Mouse (Mus musculus) hindbrain, embryonic 16.5 days (tissue): ENCODE data around the gene Grm7. TPM values are rescaled to one million over a fixed set of nuclear protein-coding genes. Genes with fewer than 3 reads are reported as not detected.

ENCODE experiments used
- ATAC-seq: fragments of 200-750 bp; cut with Nextera tagmentation; 2 replicates; pipeline ENCODE4 v1.8.0; 2017; ENCODE audit warnings: moderate TSS enrichment, moderate library complexity
- H3K27ac ChIP-seq: fragments of 300-500 bp; sonication (generic); 2 replicates; pipeline ENCODE4 v1.5.1; 2014; ENCODE audit warnings: low read depth, mild to moderate bottlenecking, control low read depth, low read length, moderate library complexity
- H3K27me3 ChIP-seq: fragments of 300-500 bp; sonication (generic); replicated peaks from 2 replicates; pipeline ENCODE4 v1.6.1; 2014; ENCODE audit warnings: low read length; ENCODE audit not compliant: control insufficient read depth, insufficient read depth
- H3K36me3 ChIP-seq: fragments of 300-500 bp; sonication (generic); 2 replicates; pipeline ENCODE4 v1.6.1; 2014; ENCODE audit warnings: mild to moderate bottlenecking, low read length, moderate library complexity, mixed read lengths; ENCODE audit not compliant: control insufficient read depth, insufficient read depth
- H3K4me1 ChIP-seq: fragments of 300-500 bp; sonication (generic); 2 replicates; pipeline ENCODE4 v1.6.1; 2014; ENCODE audit warnings: low read depth, low read length; ENCODE audit not compliant: control insufficient read depth, insufficient read depth
- H3K4me2 ChIP-seq: fragments of 300-500 bp; sonication (generic); 2 replicates; pipeline ENCODE4 v1.6.1; 2014; ENCODE audit warnings: mild to moderate bottlenecking, low read length, control low read depth, moderate library complexity
- H3K4me3 ChIP-seq: fragments of 300-500 bp; sonication (generic); 2 replicates; pipeline ENCODE4 v1.5.1; 2014; ENCODE audit warnings: mild to moderate bottlenecking, low read length, control low read depth, moderate library complexity
- H3K9ac ChIP-seq: fragments of 300-500 bp; sonication (generic); 2 replicates; pipeline ENCODE4 v1.6.1; 2014; ENCODE audit warnings: low read depth, mild to moderate bottlenecking, control low read depth, low read length, moderate library complexity
- H3K9me3 ChIP-seq: fragments of 300-500 bp; sonication (generic); 2 replicates; pipeline ENCODE4 v1.6.1; 2014; ENCODE audit warnings: mild to moderate bottlenecking, low read length, moderate library complexity; ENCODE audit not compliant: control insufficient read depth
- WGBS: fragments of 180-500 bp; shearing (Covaris S2); extraction: QIAGEN DNeasy Blood & Tissue Kit; methylation state at CpG from one replicate; pipeline ENCODE4 v1.1.7; 2014; 5-methylcytosine and 5-hydroxymethylcytosine counted together
- polyA plus RNA-seq: library from polyadenylated mRNA; unstranded; fragments of >200 nt; fragmentation: Nextera tagmentation; extraction: Ambion mirVana; gene quantifications from 2 replicates; pipeline ENCODE4 v1.2.1, GENCODE M21; 2015

The Grm7 gene
- polyA plus RNA-seq, 1 experiment from 2014 or later, result 42.3 TPM

- 84% methylated on average over 5 of the region's 5 CpGs for WGBS
- no peak for ATAC-seq
- no peak overlapping the region for H3K4me2 ChIP-seq
These were observed 162.1 kb downstream of the Grm7 start for GRCm38 (mm10) chr6:110807481-110807880.

GRCm38 (mm10) chr6:110812214-110812613 lies 166.8 kb downstream of the Grm7 start:
- WGBS, result 90% methylated on average over 5 of the region's 5 CpGs

More at GRCm38 (mm10) chr6:110807481-110807880, 162.1 kb downstream of the Grm7 start:
- Histone ChIP-seq H3K9me3 (no peaks in the 10 kb centered on the region), H3K36me3 (no peaks in the 10 kb centered on the region), H3K4me3 (no peak overlapping the region), H3K9ac (no peak overlapping the region), H3K27ac (no peak overlapping the region), H3K27me3 (no peaks in the 10 kb centered on the region), H3K4me1 (no peaks in the 10 kb centered on the region)

GRCm38 (mm10) chr6:110818236-110818635 lies 172.9 kb downstream of the Grm7 start:
- Histone ChIP-seq H3K4me1 (no peaks in the 10 kb centered on the region), H3K27ac (no peak overlapping the region), H3K4me2 (no peak overlapping the region), H3K36me3 (no peaks in the 10 kb centered on the region), H3K9ac (no peak overlapping the region), H3K27me3 (no peaks in the 10 kb centered on the region), H3K4me3 (no peak overlapping the region), H3K9me3 (no peaks in the 10 kb centered on the region)
- WGBS, result 73% methylated on average over 2 of the region's 2 CpGs
- ATAC-seq, result no peak

More at GRCm38 (mm10) chr6:110812214-110812613, 166.8 kb downstream of the Grm7 start:
- Histone ChIP-seq H3K27ac (no peak overlapping the region), H3K4me2 (no peak overlapping the region), H3K27me3 (no peaks in the 10 kb centered on the region), H3K4me1 (no peaks in the 10 kb centered on the region), H3K9ac (no peak overlapping the region), H3K4me3 (no peak overlapping the region), H3K36me3 (no peaks in the 10 kb centered on the region), H3K9me3 (no peaks in the 10 kb centered on the region)
- ATAC-seq, result no peak

- Histone ChIP-seq H3K9ac (no peak overlapping the region), H3K36me3 (no peaks in the 10 kb centered on the region), H3K4me3 (no peak overlapping the region), H3K4me1 (no peaks in the 10 kb centered on the region), H3K4me2 (no peak overlapping the region), H3K27me3 (no peaks in the 10 kb centered on the region), H3K9me3 (no peaks in the 10 kb centered on the region), H3K27ac (no peak overlapping the region)
- no peak for ATAC-seq
These were observed 222.9 kb downstream of the Grm7 start for GRCm38 (mm10) chr6:110868311-110868710.

- Histone ChIP-seq H3K27me3 (no peaks in the 10 kb centered on the region), H3K36me3 (no peaks in the 10 kb centered on the region), H3K9ac (no peak overlapping the region), H3K4me2 (no peak overlapping the region), H3K27ac (no peak overlapping the region), H3K4me1 (no peaks in the 10 kb centered on the region), H3K9me3 (no peaks in the 10 kb centered on the region), H3K4me3 (no peak overlapping the region)
- 65% methylated on average over 5 of the region's 5 CpGs for WGBS
- no peak for ATAC-seq
These were observed 336.6 kb downstream of the Grm7 start for GRCm38 (mm10) chr6:110982013-110982412.

- no peak for ATAC-seq
- H3K4me1 ChIP-seq, result no peaks in the 10 kb centered on the region
- H3K9ac ChIP-seq, result no peak overlapping the region
- 70% methylated on average over 2 of the region's 2 CpGs for WGBS
- no peak overlapping the region for H3K27ac ChIP-seq
- no peaks in the 10 kb centered on the region for H3K9me3 ChIP-seq
- H3K4me2 ChIP-seq, result no peak overlapping the region
- no peaks in the 10 kb centered on the region for H3K36me3 ChIP-seq
- H3K4me3 ChIP-seq, result no peak overlapping the region
- H3K27me3 ChIP-seq, result no peaks in the 10 kb centered on the region
These were observed 393.7 kb downstream of the Grm7 start for GRCm38 (mm10) chr6:111039099-111039498.

- H3K9ac ChIP-seq, result no peak overlapping the region
- ATAC-seq, result no peak
- no peaks in the 10 kb centered on the region for H3K4me1 ChIP-seq
- no peaks in the 10 kb centered on the region for H3K27me3 ChIP-seq
- WGBS, result 60% methylated on average over 2 of the region's 2 CpGs
- no peak overlapping the region for H3K27ac ChIP-seq
- no peak overlapping the region for H3K4me3 ChIP-seq
- no peak overlapping the region for H3K4me2 ChIP-seq
- H3K9me3 ChIP-seq, result no peaks in the 10 kb centered on the region
- no peaks in the 10 kb centered on the region for H3K36me3 ChIP-seq
These were observed 400.5 kb downstream of the Grm7 start for GRCm38 (mm10) chr6:111045896-111046295.

- Histone ChIP-seq H3K4me1 (peaks cover 4% of the 10 kb centered on the region; the same call in 1 of the 2 replicates), H3K9ac (no peak overlapping the region), H3K27me3 (no peaks in the 10 kb centered on the region), H3K4me2 (no peak overlapping the region), H3K36me3 (no peaks in the 10 kb centered on the region), H3K27ac (no peak overlapping the region), H3K9me3 (no peaks in the 10 kb centered on the region), H3K4me3 (no peak overlapping the region)
- ATAC-seq, result no peak
These were observed 403.9 kb downstream of the Grm7 start for GRCm38 (mm10) chr6:111049247-111049646.

GRCm38 (mm10) chr6:111054001-111054975 lies 408.9 kb downstream of the Grm7 start:
- no peaks in the 10 kb centered on the region for H3K36me3 ChIP-seq
- H3K9me3 ChIP-seq, result no peaks in the 10 kb centered on the region
- WGBS, result 57% methylated on average over 7 of the region's 7 CpGs
- no peak; the same call in 1 of the 2 replicates for ATAC-seq
- no peak overlapping the region for H3K27ac ChIP-seq
- H3K4me1 ChIP-seq, result peaks cover 4% of the 10 kb centered on the region; the same call in 1 of the 2 replicates
- H3K27me3 ChIP-seq, result no peaks in the 10 kb centered on the region
- H3K4me3 ChIP-seq, result no peak overlapping the region
- H3K4me2 ChIP-seq, result no peak overlapping the region
- H3K9ac ChIP-seq, result no peak overlapping the region; the same call in 1 of the 2 replicates
